8 mouse cellular contexts compared by ENCODE assay signal in the genomic region with DNA sequence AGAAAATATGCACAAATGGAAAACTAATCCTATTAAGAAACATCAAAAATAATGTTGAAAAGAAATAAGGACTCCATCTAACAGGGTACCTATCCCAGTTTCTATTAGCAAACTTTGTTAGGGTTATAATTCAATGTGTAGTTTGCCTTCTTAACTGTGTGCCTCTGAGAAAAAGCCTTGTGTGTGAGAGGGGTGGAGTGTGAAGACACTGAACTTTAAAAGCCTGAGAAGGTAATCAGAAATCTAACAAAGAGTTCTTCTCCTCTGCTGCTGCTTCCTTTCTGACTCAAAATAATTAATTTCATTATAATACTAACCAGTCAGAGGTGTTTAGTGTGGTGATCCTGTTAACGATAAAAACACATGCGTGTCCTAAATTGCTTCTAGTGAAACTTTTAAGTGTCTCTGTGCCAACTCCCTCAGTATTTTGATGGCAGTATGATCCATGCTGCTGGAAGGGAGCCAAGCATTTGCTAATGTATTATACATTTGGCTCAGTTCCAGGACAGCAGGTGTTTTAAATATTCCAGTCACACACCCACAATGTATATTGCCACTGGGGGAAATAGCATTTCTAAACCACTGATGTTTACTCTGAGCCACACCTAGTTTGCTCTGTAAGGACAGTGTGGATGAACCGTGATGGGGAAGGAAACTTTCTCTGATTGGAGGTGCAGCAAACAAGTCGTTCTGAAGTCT.
DNase-seq lines count a peak whose midpoint lies in the region; ATAC-seq and TF ChIP-seq lines count a peak whose summit lies in the region.

No protein-coding gene starts in this region.

- H3K36me3 ChIP-seq in spleen, adult 2 months (ENCODE audit: control insufficient read depth, insufficient read depth, low read length): peaks cover 3% of the 10 kb centered on the region; the same call in 1 of the 2 replicates
- H3K36me3 ChIP-seq in macrophage (ENCODE audit: inconsistent target): no peaks in the 10 kb centered on the region

- peak overlapping the region; percentile 56 for H3K27ac ChIP-seq in gastrocnemius, adult 2 months
- peak overlapping the region; percentile 69 for H3K27ac ChIP-seq in spleen, adult 2 months (ENCODE audit: insufficient read depth, low read length)
- H3K27ac ChIP-seq in macrophage: peak overlapping the region; percentile 94

- no peak for ATAC-seq in inflammation-experienced regulatory T-cells, adult 6 months

- no peak for TF ChIP-seq CTCF in gastrocnemius, adult 2 months (IDR thresholded peaks at IDR 0.05)
- TF ChIP-seq CTCF in spleen, adult 2 months (IDR thresholded peaks at IDR 0.05; ENCODE audit: extremely low read depth, insufficient read depth, insufficient read length, insufficient replicate concordance): no peak

- intact Hi-C loops in gastrocnemius, adult 2 months (cut with DNase I): no loop called here

- H3K79me2 ChIP-seq in macrophage (ENCODE audit: inconsistent target): peaks cover 65% of the 10 kb centered on the region

- H3K4me1 ChIP-seq in spleen, adult 2 months (ENCODE audit: control insufficient read depth, insufficient read depth, insufficient read length): peaks cover 7% of the 10 kb centered on the region

- 33% methylated on average over 4 of the region's 4 CpGs for WGBS in spleen, adult 2 months
- WGBS in macrophage (ENCODE audit: missing documents): 50% methylated on average over 4 of the region's 4 CpGs

- H3K4me3 ChIP-seq in gastrocnemius, adult 2 months: no peak overlapping the region
- no peak overlapping the region for H3K4me3 ChIP-seq in spleen, adult 2 months (ENCODE audit: extremely low read depth, insufficient read depth, insufficient read length)
- H3K4me3 ChIP-seq in macrophage (ENCODE audit: inconsistent target): no peak overlapping the region

- DNase-seq in gastrocnemius, adult 2 months: no peak
- no peak for DNase-seq in gastrocnemius, postnatal 4 days (ENCODE audit: low spot score in 2 of 2)
- DNase-seq in spleen, adult 2 months (ENCODE audit: low read depth in 1 of 2, low spot score in 2 of 2): peak in 1 of 2 experiments; percentile 49
- no peak for DNase-seq in spleen, adult 18-20 months
- DNase-seq in thymus, postnatal 25 days: no peak
- no peak for DNase-seq in frontal cortex, postnatal 14 days (ENCODE audit: low spot score in 2 of 2)

- H3K27me3 ChIP-seq in spleen, adult 2 months (ENCODE audit: control insufficient read depth, insufficient read depth, low read length): no peaks in the 10 kb centered on the region

- no peak for TF ChIP-seq POLR2A in spleen, adult 2 months (IDR thresholded peaks at IDR 0.05; ENCODE audit: low read depth, low read length)
